Mouse (Mus musculus) MEL (cell line): ENCODE measurements around the gene Ak5.

ENCODE experiments used
- POLR2A ChIP-seq, 2 experiments: IDR thresholded peaks; 2 replicates each; pipeline ENCODE4 v1.6.1; 2011 to 2012; ENCODE audit warnings: low read length in 2 of 2, mild to moderate bottlenecking in 2 of 2, control low read depth in 1 of 2, improper control_type of control experiment in 1 of 2, low read depth in 1 of 2, moderate library complexity in 1 of 2; ENCODE audit not compliant: control insufficient read depth in 1 of 2, insufficient read depth in 1 of 2, poor library complexity in 1 of 2
- ZKSCAN1 ChIP-seq: IDR thresholded peaks from 2 replicates; pipeline ENCODE4 v1.6.1; 2012; ENCODE audit warnings: low read depth, mild to moderate bottlenecking, inconsistent platforms, low read length, improper control_type of control experiment, moderate library complexity

DNA sequence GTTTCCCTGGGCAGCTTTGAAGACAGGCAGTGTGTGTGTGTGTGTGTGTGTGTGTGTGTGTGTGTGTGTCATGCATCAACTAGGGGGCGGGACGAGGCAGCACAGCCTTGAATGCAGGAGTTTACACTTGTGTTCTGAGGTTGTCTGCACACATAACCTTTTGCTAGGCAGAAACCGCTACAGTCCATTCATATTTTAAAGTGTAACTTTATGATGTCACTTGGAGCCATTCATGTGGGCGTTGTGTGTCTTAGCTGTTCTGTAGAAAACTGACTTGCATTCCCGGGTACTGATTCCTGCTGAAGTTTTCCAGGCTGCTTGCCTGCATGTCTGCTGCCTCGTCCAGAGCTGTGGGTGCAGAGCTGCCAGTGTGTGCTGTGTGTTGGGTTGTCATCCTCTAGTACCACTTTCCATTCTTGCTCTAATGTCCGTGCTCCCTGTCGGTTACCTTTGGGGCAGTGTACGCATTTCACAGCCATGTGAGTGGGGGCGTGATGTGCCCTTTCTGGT is 206.1 kb downstream of the Ak5 start:
- TF ChIP-seq ZKSCAN1 (no peak), POLR2A (IDR thresholded peaks at IDR 0.05; ENCODE audit: control insufficient read depth in 1 of 2, insufficient read depth in 1 of 2, low read depth in 1 of 2, low read length in 2 of 2, poor library complexity in 1 of 2) (no peak)
